Mouse (Mus musculus) spleen, adult 2 months (tissue): ENCODE measurements around the gene Sepsecs. TPM values are rescaled to one million over a fixed set of nuclear protein-coding genes. Genes with fewer than 3 reads are reported as not detected.
"Not testable (repeated sequence)": the region's sequence is repeated elsewhere in the genome, so short reads cannot be mapped to it uniquely, and the experiment has no call there.

ENCODE experiments used
- DNase-seq, 2 experiments: peaks; one replicate each; pipeline versions ENCODE4 v3.0.0 to v3.0.0-alpha.2; 2012 to 2021; ENCODE audit warnings: low spot score in 2 of 2, low read depth in 1 of 2
- H3K27ac ChIP-seq: fragments of 200-500 bp; 2 replicates; pipeline ENCODE4 v1.5.1; 2012; ENCODE audit warnings: low read length, inconsistent platforms; ENCODE audit not compliant: insufficient read depth
- H3K27me3 ChIP-seq: fragments of 200-500 bp; 2 replicates; pipeline ENCODE4 v1.6.1; 2012; ENCODE audit warnings: mild to moderate bottlenecking, moderate library complexity, low read length, inconsistent platforms; ENCODE audit not compliant: control insufficient read depth, insufficient read depth
- H3K36me3 ChIP-seq: fragments of 200-500 bp; 2 replicates; pipeline ENCODE4 v1.6.1; 2012; ENCODE audit warnings: mild to moderate bottlenecking, low read length, inconsistent platforms; ENCODE audit not compliant: control insufficient read depth, insufficient read depth
- H3K4me1 ChIP-seq: fragments of 200-500 bp; 2 replicates; pipeline ENCODE4 v1.6.1; 2011; ENCODE audit warnings: inconsistent platforms; ENCODE audit not compliant: control insufficient read depth, insufficient read depth, insufficient read length
- H3K4me3 ChIP-seq: fragments of 200-500 bp; 2 replicates; pipeline ENCODE4 v1.5.1; 2011; ENCODE audit warnings: mild to moderate bottlenecking, inconsistent platforms; ENCODE audit not compliant: insufficient read depth, insufficient read length; ENCODE audit errors: extremely low read depth
- CTCF ChIP-seq: fragments of 200-500 bp; IDR thresholded peaks from 2 replicates; pipeline ENCODE4 v1.5.1; 2011; ENCODE audit warnings: mild to moderate bottlenecking, inconsistent platforms; ENCODE audit not compliant: insufficient read depth, insufficient read length, insufficient replicate concordance; ENCODE audit errors: extremely low read depth
- POLR2A ChIP-seq: fragments of 200-500 bp; IDR thresholded peaks from 2 replicates; pipeline ENCODE4 v1.6.1; 2011; ENCODE audit warnings: low read depth, low read length, inconsistent platforms
- WGBS: fragments of 180-500 bp; shearing (Covaris S2); methylation state at CpG from one replicate; pipeline ENCODE4 v1.1.7; 2018; 5-methylcytosine and 5-hydroxymethylcytosine counted together
- polyA plus RNA-seq: library from polyadenylated mRNA; depleted of rRNA; stranded (reverse); fragments of >200 nt; gene quantifications from 2 replicates; pipeline ENCODE4 v1.2.3, GENCODE M21; 2012; rRNA removed

The Sepsecs gene
- 2.3 and 3.1 TPM in 2 replicates for polyA plus RNA-seq

GRCm38 (mm10) chr5:52669426-52670191, at the start of gene Sepsecs:
Gene Sepsecs (minus strand): TSS chr5:52669708.
- Histone ChIP-seq H3K4me3 (peak within 1 kb of the TSS; percentile 89), H3K4me1 (peaks cover 5% of the 10 kb centered on the region; the same call in 1 of the 2 replicates), H3K36me3 (no peaks in the 10 kb centered on the region), H3K27ac (peak within 1 kb of the TSS; percentile 70), H3K27me3 (no peaks in the 10 kb centered on the region)
- WGBS: 4% methylated on average over 56 of the region's 56 CpGs
- TF ChIP-seq CTCF (no peak), POLR2A (peak; percentile 37)
- peak; percentile 69 to 88 for DNase-seq

- no peak for DNase-seq
- Histone ChIP-seq H3K36me3 (no peaks in the 10 kb centered on the region), H3K4me3 (no peak overlapping the region), H3K27me3 (no peaks in the 10 kb centered on the region; the same call in 1 of the 2 replicates), H3K27ac (no peak overlapping the region), H3K4me1 (no peaks in the 10 kb centered on the region)
- TF ChIP-seq CTCF (no peak), POLR2A (no peak)
- 80% methylated on average over 5 of the region's 5 CpGs for WGBS
Observed at GRCm38 (mm10) chr5:52716742-52717448, 47.4 kb upstream of the Sepsecs start.

- Histone ChIP-seq H3K27me3 (no peaks in the 10 kb centered on the region), H3K36me3 (no peaks in the 10 kb centered on the region), H3K4me3 (no peak overlapping the region), H3K4me1 (no peaks in the 10 kb centered on the region), H3K27ac (no peak overlapping the region)
- TF ChIP-seq CTCF (no peak), POLR2A (no peak)
- DNase-seq: no peak
Observed at GRCm38 (mm10) chr5:52712704-52713103, 43.2 kb upstream of the Sepsecs start.

GRCm38 (mm10) chr5:52704562-52704961, 35.1 kb upstream of the Sepsecs start:
- TF ChIP-seq POLR2A: no peak
- TF ChIP-seq CTCF: no peak
- H3K36me3 ChIP-seq: no peaks in the 10 kb centered on the region
- 68% methylated on average over 4 of the region's 4 CpGs for WGBS
- no peaks in the 10 kb centered on the region for H3K27me3 ChIP-seq
- DNase-seq: no peak
- H3K4me1 ChIP-seq: no peaks in the 10 kb centered on the region
- H3K4me3 ChIP-seq: no peak overlapping the region
- no peak overlapping the region for H3K27ac ChIP-seq

- H3K36me3 ChIP-seq, H3K4me3 ChIP-seq, H3K27ac ChIP-seq, H3K27me3 ChIP-seq, H3K4me1 ChIP-seq, DNase-seq: not testable (repeated sequence)
- 93% methylated on average over 7 of the region's 7 CpGs for WGBS
Observed at GRCm38 (mm10) chr5:52697882-52698440, 28.5 kb upstream of the Sepsecs start.

GRCm38 (mm10) chr5:52697291-52697690, 27.8 kb upstream of the Sepsecs start:
- no peaks in the 10 kb centered on the region for H3K27me3 ChIP-seq
- no peak overlapping the region for H3K4me3 ChIP-seq
- DNase-seq: no peak
- TF ChIP-seq CTCF (no peak), POLR2A (no peak)
- no peaks in the 10 kb centered on the region for H3K4me1 ChIP-seq
- H3K36me3 ChIP-seq: no peaks in the 10 kb centered on the region
- H3K27ac ChIP-seq: no peak overlapping the region
- 85% methylated on average over 1 of the region's 1 CpGs for WGBS
